Mouse (Mus musculus) testis, adult 2 months (tissue): ENCODE measurements around the gene Zfp866.

ENCODE experiments used
- CTCF ChIP-seq: fragments of 200-500 bp; IDR thresholded peaks from 2 replicates; pipeline ENCODE4 v1.5.1; 2012; ENCODE audit warnings: low read depth, mild to moderate bottlenecking, inconsistent platforms, low read length, moderate library complexity; ENCODE audit not compliant: control insufficient read depth, insufficient read depth, insufficient replicate concordance
- POLR2A ChIP-seq: fragments of 200-500 bp; IDR thresholded peaks from 2 replicates; pipeline ENCODE4 v1.6.1; 2012; ENCODE audit warnings: low read depth, mild to moderate bottlenecking, inconsistent platforms, low read length, moderate library complexity; ENCODE audit not compliant: control insufficient read depth

- TF ChIP-seq CTCF, result no peak
- TF ChIP-seq POLR2A, result no peak
Observed at GRCm38 (mm10) chr8:69717232-69717580, 73.8 kb downstream of the Zfp866 start.
